Mouse (Mus musculus): ENCODE results near the gene Elane.

GRCm38 (mm10) chr10:79889386-79889785 is 3.3 kb downstream of the Elane start:
- TF ChIP-seq CTCF (IDR thresholded peaks at IDR 0.05; ENCODE audit: insufficient read depth, low read depth, low read length) (no peak), POLR2A (IDR thresholded peaks at IDR 0.05; ENCODE audit: insufficient read depth, low read depth, low read length) (no peak)
